Mouse (Mus musculus) forebrain, postnatal 0 days (tissue): ENCODE data around the gene Plxna2. TPM values are rescaled to one million over a fixed set of nuclear protein-coding genes. Genes with fewer than 3 reads are reported as not detected.
A peak's percentile ranks its signal among the peaks of the same experiment; 100 is the strongest.

Experiments used
- ATAC-seq: fragments of 200-750 bp; cut with Nextera tagmentation; 2 replicates; pipeline ENCODE4 v1.8.0; 2017; ENCODE audit warnings: mild to moderate bottlenecking, moderate library complexity
- DNase-seq: peaks from one replicate; pipeline ENCODE4 v3.0.0-alpha.2; 2015
- H3K27ac ChIP-seq: fragments of 300-500 bp; sonication (generic); 2 replicates; pipeline ENCODE4 v1.5.1; 2014; ENCODE audit warnings: low read depth, mild to moderate bottlenecking, antibody characterized with exemption, low read length, moderate library complexity, mixed read lengths
- H3K27me3 ChIP-seq: fragments of 300-500 bp; sonication (generic); 2 replicates; pipeline ENCODE4 v1.6.1; 2014; ENCODE audit warnings: mild to moderate bottlenecking, low read length, mixed read lengths; ENCODE audit not compliant: insufficient read depth
- H3K36me3 ChIP-seq: fragments of 300-500 bp; sonication (generic); 2 replicates; pipeline ENCODE4 v1.6.1; 2014; ENCODE audit warnings: mild to moderate bottlenecking, moderate library complexity; ENCODE audit not compliant: insufficient read depth
- H3K4me1 ChIP-seq: fragments of 300-500 bp; sonication (generic); 2 replicates; pipeline ENCODE4 v1.6.1; 2014; ENCODE audit warnings: antibody characterized with exemption; ENCODE audit not compliant: insufficient read depth
- H3K4me2 ChIP-seq: fragments of 300-500 bp; sonication (generic); 2 replicates; pipeline ENCODE4 v1.6.1; 2014; ENCODE audit warnings: low read depth, mild to moderate bottlenecking, moderate library complexity
- H3K4me3 ChIP-seq: fragments of 300-500 bp; sonication (generic); 2 replicates; pipeline ENCODE4 v1.5.1; 2014; ENCODE audit warnings: low read depth, low read length, mixed read lengths
- H3K9ac ChIP-seq: fragments of 300-500 bp; sonication (generic); 2 replicates; pipeline ENCODE4 v1.6.1; 2014; ENCODE audit warnings: mild to moderate bottlenecking
- H3K9me3 ChIP-seq: fragments of 300-500 bp; sonication (generic); 2 replicates; pipeline ENCODE4 v1.6.1; 2016; ENCODE audit warnings: low read length
- CTCF ChIP-seq: sonication (generic); IDR thresholded peaks from 2 replicates; pipeline ENCODE4 v1.5.1; 2016; ENCODE audit warnings: antibody characterized with exemption, control low read depth, low read depth
- WGBS: fragments of 180-500 bp; shearing (Covaris S2); extraction: QIAGEN DNeasy Blood & Tissue Kit; methylation state at CpG from one replicate; pipeline ENCODE4 v1.1.7; 2014; 5-methylcytosine and 5-hydroxymethylcytosine counted together
- polyA plus RNA-seq: library from polyadenylated mRNA; unstranded; fragments of >200 nt; fragmentation: Nextera tagmentation; extraction: Ambion mirVana; gene quantifications from 2 replicates; pipeline ENCODE4 v1.2.1, GENCODE M21; 2015
- total RNA-seq: library from RNA; depleted of rRNA; stranded (reverse); fragments of >200 nt; gene quantifications from 2 replicates; pipeline ENCODE4 v1.2.3, GENCODE M21; 2014

The Plxna2 gene
- total and polyA plus RNA-seq, 2 experiments from 2014 or later, result 18.6 to 83.6 TPM

DNA sequence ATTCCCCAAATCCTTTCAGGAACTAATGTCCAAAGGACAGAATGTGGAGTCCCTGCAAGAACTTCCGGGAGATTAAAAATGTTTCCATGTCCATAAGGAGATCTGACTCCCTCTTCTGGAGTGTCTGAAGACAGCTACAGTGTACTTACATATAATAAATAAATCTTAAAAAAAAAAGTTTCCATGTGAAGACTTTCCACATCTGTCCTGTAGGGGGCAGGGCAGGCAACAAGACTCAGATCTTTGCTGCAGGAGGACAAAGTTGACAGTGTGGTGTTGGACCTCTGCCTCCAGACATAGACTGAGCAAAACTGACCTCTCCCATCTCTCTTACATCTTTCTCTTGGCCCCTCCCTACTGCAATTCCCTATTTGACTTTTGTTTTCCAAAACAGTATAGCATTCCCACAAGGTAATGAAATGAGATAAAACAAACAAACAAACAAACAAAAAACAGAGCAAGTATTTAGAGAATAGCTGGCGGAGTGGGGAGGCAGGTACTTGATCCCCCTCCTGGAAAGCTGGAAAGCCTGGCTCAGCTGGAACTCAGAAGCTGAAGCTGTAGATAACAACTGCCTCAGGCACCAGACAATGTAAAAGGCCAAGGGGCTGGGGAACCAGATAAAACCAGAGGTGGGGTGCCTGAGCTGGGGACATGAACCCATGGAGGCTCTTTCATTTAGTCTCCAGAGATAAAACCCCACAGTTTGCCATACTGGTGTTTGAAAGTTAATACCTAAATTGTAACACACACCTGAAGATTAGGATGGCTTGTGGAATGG lies 143.6 kb downstream of the Plxna2 start:
- Histone ChIP-seq H3K9ac (no peak overlapping the region), H3K27ac (no peak overlapping the region), H3K4me3 (no peak overlapping the region), H3K27me3 (no peaks in the 10 kb centered on the region), H3K4me1 (no peaks in the 10 kb centered on the region), H3K9me3 (no peaks in the 10 kb centered on the region), H3K4me2 (no peak overlapping the region), H3K36me3 (peaks cover 72% of the 10 kb centered on the region)
- TF ChIP-seq CTCF, result peak; percentile 63
- WGBS, result 82% methylated on average over 2 of the region's 2 CpGs
- DNase-seq (peak; percentile 41), ATAC-seq (no peak)

GRCm38 (mm10) chr1:194762896-194763295 lies 144.9 kb downstream of the Plxna2 start:
- Histone ChIP-seq H3K27me3 (no peaks in the 10 kb centered on the region), H3K4me1 (no peaks in the 10 kb centered on the region), H3K27ac (no peak overlapping the region), H3K4me3 (no peak overlapping the region), H3K9me3 (no peaks in the 10 kb centered on the region), H3K36me3 (peaks cover 73% of the 10 kb centered on the region), H3K9ac (no peak overlapping the region), H3K4me2 (no peak overlapping the region)
- WGBS, result 54% methylated on average over 5 of the region's 5 CpGs
- no peak for DNase-seq
- no peak for ATAC-seq
- no peak for TF ChIP-seq CTCF

GRCm38 (mm10) chr1:194764951-194765350 lies 146.9 kb downstream of the Plxna2 start:
- H3K4me3 ChIP-seq, result no peak overlapping the region
- ATAC-seq, result no peak
- H3K27me3 ChIP-seq, result no peaks in the 10 kb centered on the region
- no peak for TF ChIP-seq CTCF
- H3K27ac ChIP-seq, result no peak overlapping the region
- DNase-seq, result no peak
- no peaks in the 10 kb centered on the region for H3K9me3 ChIP-seq
- H3K36me3 ChIP-seq, result peaks cover 71% of the 10 kb centered on the region
- no peak overlapping the region for H3K4me2 ChIP-seq
- H3K4me1 ChIP-seq, result no peaks in the 10 kb centered on the region
- no peak overlapping the region for H3K9ac ChIP-seq

DNA sequence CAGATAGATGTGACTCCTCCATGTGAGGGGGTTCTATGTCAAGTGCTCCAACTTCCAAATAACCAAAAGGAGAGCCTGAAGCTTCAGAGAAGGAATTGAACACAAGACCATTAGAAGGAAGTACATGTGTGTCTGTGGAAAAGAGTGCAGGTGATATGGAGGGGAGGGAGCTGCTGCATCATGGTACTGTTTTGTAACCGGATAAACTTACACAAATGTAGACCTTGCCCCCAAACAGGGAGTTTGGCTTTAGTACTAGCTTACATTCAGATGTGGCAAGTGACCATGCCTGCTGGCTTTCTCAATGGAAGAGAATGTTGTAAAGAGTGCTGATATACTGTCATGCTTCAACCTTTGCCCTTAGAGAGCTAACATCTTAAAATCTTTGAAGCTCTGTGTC lies 150.8 kb downstream of the Plxna2 start:
- Histone ChIP-seq H3K27ac (no peak overlapping the region), H3K36me3 (peaks cover 68% of the 10 kb centered on the region), H3K4me2 (no peak overlapping the region), H3K4me3 (no peak overlapping the region), H3K27me3 (no peaks in the 10 kb centered on the region), H3K9me3 (no peaks in the 10 kb centered on the region), H3K9ac (no peak overlapping the region), H3K4me1 (no peaks in the 10 kb centered on the region)
- WGBS, result 86% methylated on average over 1 of the region's 1 CpGs
- DNase-seq (no peak), ATAC-seq (no peak)
- no peak for TF ChIP-seq CTCF

DNA sequence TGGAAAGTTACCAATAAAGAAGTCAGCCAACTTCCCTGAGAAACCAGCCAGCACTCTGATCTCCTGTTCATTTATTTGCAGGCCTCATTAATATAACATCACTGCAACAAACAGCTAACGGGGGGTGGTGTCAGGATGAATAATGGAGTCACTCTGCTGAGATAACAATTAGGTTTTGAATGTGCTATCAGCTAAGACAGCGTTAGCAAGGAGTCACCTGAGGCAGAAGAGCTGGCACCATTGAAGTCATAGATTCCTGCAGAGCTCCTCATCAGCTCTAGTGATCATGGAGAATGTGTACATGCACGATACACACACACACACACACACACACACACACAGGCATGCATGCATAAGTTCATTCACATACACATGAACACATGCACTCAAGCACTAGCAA lies 154.0 kb downstream of the Plxna2 start:
- ATAC-seq (no peak), DNase-seq (no peak)
- no peak overlapping the region for H3K4me2 ChIP-seq
- no peaks in the 10 kb centered on the region for H3K9me3 ChIP-seq
- peaks cover 55% of the 10 kb centered on the region for H3K36me3 ChIP-seq
- no peak for TF ChIP-seq CTCF
- H3K27ac ChIP-seq, result no peak overlapping the region
- no peak overlapping the region for H3K4me3 ChIP-seq
- no peaks in the 10 kb centered on the region for H3K27me3 ChIP-seq
- WGBS, result 36% methylated on average over 3 of the region's 3 CpGs
- no peaks in the 10 kb centered on the region for H3K4me1 ChIP-seq
- no peak overlapping the region for H3K9ac ChIP-seq

- Histone ChIP-seq H3K4me1 (no peaks in the 10 kb centered on the region), H3K36me3 (peaks cover 46% of the 10 kb centered on the region), H3K27ac (no peak overlapping the region), H3K4me3 (no peak overlapping the region), H3K27me3 (no peaks in the 10 kb centered on the region), H3K9ac (no peak overlapping the region), H3K9me3 (no peaks in the 10 kb centered on the region), H3K4me2 (no peak overlapping the region)
- TF ChIP-seq CTCF, result no peak
- DNase-seq, result no peak
- 21% methylated on average over 3 of the region's 3 CpGs for WGBS
- ATAC-seq, result 0 out of 2 replicates have a peak, but pooled peaks have one; percentile 11
These were observed 155.9 kb downstream of the Plxna2 start for GRCm38 (mm10) chr1:194773899-194774298.

DNA sequence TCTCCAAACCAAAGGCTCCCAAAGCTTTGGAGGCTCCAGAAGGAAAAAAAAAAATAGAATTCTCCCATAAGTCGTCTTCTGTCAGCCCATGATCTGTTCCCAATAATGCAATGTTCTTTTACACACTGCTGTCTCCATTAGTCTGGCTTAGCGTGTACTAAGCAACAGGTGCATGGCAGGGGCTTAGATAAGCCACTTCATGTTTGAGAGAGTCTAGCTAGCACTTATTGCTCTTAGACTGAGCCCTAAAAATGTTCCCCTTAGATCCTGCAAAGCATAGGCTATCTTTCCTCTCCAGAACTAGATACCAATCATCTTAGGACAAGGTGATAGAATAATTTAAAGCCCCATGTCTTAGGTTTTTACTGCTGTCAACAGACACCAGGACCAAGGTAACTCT lies 156.3 kb downstream of the Plxna2 start:
- Histone ChIP-seq H3K4me1 (no peaks in the 10 kb centered on the region), H3K9ac (no peak overlapping the region), H3K9me3 (no peaks in the 10 kb centered on the region), H3K4me3 (no peak overlapping the region), H3K36me3 (peaks cover 44% of the 10 kb centered on the region), H3K27me3 (no peaks in the 10 kb centered on the region), H3K27ac (no peak overlapping the region), H3K4me2 (no peak overlapping the region)
- no peak for ATAC-seq
- TF ChIP-seq CTCF, result no peak
- 75% methylated on average over 2 of the region's 2 CpGs for WGBS
- no peak for DNase-seq
